Mouse (Mus musculus) kidney, embryonic 14.5 days (tissue): ENCODE results near the gene Gdf1. TPM values are rescaled to one million over a fixed set of nuclear protein-coding genes. Genes with fewer than 3 reads are reported as not detected.

Source experiments
- ATAC-seq: fragments of 200-750 bp; cut with Nextera tagmentation; 2 replicates; pipeline ENCODE4 v1.8.0; 2017; ENCODE audit warnings: moderate number of reproducible peaks, mild to moderate bottlenecking, moderate TSS enrichment, moderate library complexity; ENCODE audit not compliant: low FRiP score, low TSS enrichment
- H3K27ac ChIP-seq: fragments of 300-500 bp; sonication (generic); 2 replicates; pipeline ENCODE4 v1.5.1; 2014; ENCODE audit warnings: low read depth, mild to moderate bottlenecking, low read length, moderate library complexity, mixed read lengths
- H3K27me3 ChIP-seq: fragments of 300-500 bp; sonication (generic); 2 replicates; pipeline ENCODE4 v1.6.1; 2014; ENCODE audit warnings: mild to moderate bottlenecking, low read length; ENCODE audit not compliant: control insufficient read depth, insufficient read depth
- H3K36me3 ChIP-seq: fragments of 300-500 bp; sonication (generic); 2 replicates; pipeline ENCODE4 v1.6.1; 2014; ENCODE audit warnings: low read length, mixed read lengths; ENCODE audit not compliant: control insufficient read depth, insufficient read depth
- H3K4me1 ChIP-seq: fragments of 300-500 bp; sonication (generic); 2 replicates; pipeline ENCODE4 v1.6.1; 2014; ENCODE audit warnings: low read length, mixed read lengths; ENCODE audit not compliant: control insufficient read depth, insufficient read depth
- H3K4me2 ChIP-seq: fragments of 300-500 bp; sonication (generic); replicated peaks from 2 replicates; pipeline ENCODE4 v1.6.1; 2014; ENCODE audit warnings: low read depth, mild to moderate bottlenecking, low read length
- H3K4me3 ChIP-seq: fragments of 300-500 bp; sonication (generic); 2 replicates; pipeline ENCODE4 v1.5.1; 2014; ENCODE audit warnings: mild to moderate bottlenecking, low read length
- H3K9ac ChIP-seq: fragments of 300-500 bp; sonication (generic); 2 replicates; pipeline ENCODE4 v1.6.1; 2014; ENCODE audit warnings: low read depth, mild to moderate bottlenecking, low read length, moderate library complexity
- H3K9me3 ChIP-seq: fragments of 300-500 bp; sonication (generic); 2 replicates; pipeline ENCODE4 v1.6.1; 2016; ENCODE audit warnings: low read length; ENCODE audit not compliant: control insufficient read depth
- WGBS: fragments of 180-500 bp; shearing (Covaris S2); extraction: QIAGEN DNeasy Blood & Tissue Kit; methylation state at CpG from one replicate; pipeline ENCODE4 v1.1.7; 2014; 5-methylcytosine and 5-hydroxymethylcytosine counted together
- polyA plus RNA-seq: library from polyadenylated mRNA; unstranded; fragments of >200 nt; fragmentation: Nextera tagmentation; extraction: Ambion mirVana; gene quantifications from 2 replicates; pipeline ENCODE4 v1.2.1, GENCODE M21; 2014

The Gdf1 gene
- polyA plus RNA-seq, 1 experiment from 2014 or later = 7.6 TPM

GRCm38 (mm10) chr8:70370476-70370875 lies 40.9 kb downstream of the Gdf1 start:
- H3K27me3 ChIP-seq = peaks cover 41% of the 10 kb centered on the region

GRCm38 (mm10) chr8:70371951-70372350 lies 42.3 kb downstream of the Gdf1 start:
- no peak for ATAC-seq
- H3K4me3 ChIP-seq = no peak overlapping the region
- H3K9me3 ChIP-seq = no peaks in the 10 kb centered on the region
- H3K4me2 ChIP-seq = no peak overlapping the region
- H3K9ac ChIP-seq = no peak overlapping the region
- no peak overlapping the region for H3K27ac ChIP-seq
- WGBS = 33% methylated on average over 6 of the region's 6 CpGs
- no peaks in the 10 kb centered on the region for H3K36me3 ChIP-seq
- H3K4me1 ChIP-seq = peaks cover 18% of the 10 kb centered on the region
- H3K27me3 ChIP-seq = peaks cover 56% of the 10 kb centered on the region

More at GRCm38 (mm10) chr8:70370476-70370875, 40.9 kb downstream of the Gdf1 start:
- Histone ChIP-seq H3K9ac (no peak overlapping the region), H3K4me2 (no peak overlapping the region), H3K4me3 (no peak overlapping the region), H3K9me3 (no peaks in the 10 kb centered on the region), H3K27ac (no peak overlapping the region), H3K4me1 (peaks cover 13% of the 10 kb centered on the region), H3K36me3 (no peaks in the 10 kb centered on the region)
- WGBS = 82% methylated on average over 7 of the region's 7 CpGs
- ATAC-seq = no peak

GRCm38 (mm10) chr8:70373397-70374317 lies 44.0 kb downstream of the Gdf1 start, which contains the start of gene Comp:
Comp (plus strand) TSS chr8:70373558.
- Histone ChIP-seq H3K4me1 (peaks cover 18% of the 10 kb centered on the region), H3K9ac (no peak within 1 kb of the TSS), H3K27ac (no peak within 1 kb of the TSS), H3K27me3 (peaks cover 71% of the 10 kb centered on the region), H3K36me3 (no peaks in the 10 kb centered on the region), H3K4me2 (peak within 1 kb of the TSS; percentile 42), H3K4me3 (peak within 1 kb of the TSS; percentile 40), H3K9me3 (no peaks in the 10 kb centered on the region)
- peak; percentile 4 for ATAC-seq
- WGBS = 4% methylated on average over 47 of the region's 47 CpGs

GRCm38 (mm10) chr8:70374318-70374927 lies 44.8 kb downstream of the Gdf1 start:
- H3K4me3 ChIP-seq = peak overlapping the region; percentile 40
- H3K27ac ChIP-seq = no peak overlapping the region
- ATAC-seq = peak; percentile 78
- H3K36me3 ChIP-seq = no peaks in the 10 kb centered on the region
- WGBS = under 1% methylated on average over 52 of the region's 53 CpGs
- no peaks in the 10 kb centered on the region for H3K9me3 ChIP-seq
- H3K4me1 ChIP-seq = peaks cover 18% of the 10 kb centered on the region
- H3K9ac ChIP-seq = no peak overlapping the region
- H3K4me2 ChIP-seq = peak overlapping the region; percentile 42
- peaks cover 75% of the 10 kb centered on the region for H3K27me3 ChIP-seq

GRCm38 (mm10) chr8:70375212-70375859 lies 45.7 kb downstream of the Gdf1 start:
- no peaks in the 10 kb centered on the region for H3K9me3 ChIP-seq
- peaks cover 75% of the 10 kb centered on the region for H3K27me3 ChIP-seq
- H3K27ac ChIP-seq = no peak overlapping the region
- no peak; the same call in 1 of the 2 replicates for ATAC-seq
- H3K9ac ChIP-seq = no peak overlapping the region
- no peak overlapping the region for H3K4me2 ChIP-seq
- WGBS = 6% methylated on average over 35 of the region's 35 CpGs
- no peaks in the 10 kb centered on the region for H3K36me3 ChIP-seq
- H3K4me1 ChIP-seq = peaks cover 18% of the 10 kb centered on the region
- H3K4me3 ChIP-seq = peak overlapping the region; percentile 40

- Histone ChIP-seq H3K9ac (no peak overlapping the region), H3K9me3 (no peaks in the 10 kb centered on the region), H3K4me3 (peak overlapping the region; percentile 40), H3K36me3 (no peaks in the 10 kb centered on the region), H3K27ac (no peak overlapping the region), H3K27me3 (peaks cover 75% of the 10 kb centered on the region), H3K4me1 (peaks cover 18% of the 10 kb centered on the region), H3K4me2 (peak overlapping the region; percentile 17; the same call in 1 of the 2 replicates)
- WGBS = 8% methylated on average over 37 of the region's 37 CpGs
- ATAC-seq = no peak
Observed at GRCm38 (mm10) chr8:70376275-70376741, 46.7 kb downstream of the Gdf1 start.

GRCm38 (mm10) chr8:70377049-70377448 lies 47.4 kb downstream of the Gdf1 start:
- peaks cover 18% of the 10 kb centered on the region for H3K4me1 ChIP-seq
- H3K9ac ChIP-seq = no peak overlapping the region
- no peak overlapping the region for H3K4me3 ChIP-seq
- H3K4me2 ChIP-seq = no peak overlapping the region
- peaks cover 68% of the 10 kb centered on the region for H3K27me3 ChIP-seq
- H3K9me3 ChIP-seq = no peaks in the 10 kb centered on the region
- no peak for ATAC-seq
- no peaks in the 10 kb centered on the region for H3K36me3 ChIP-seq
- no peak overlapping the region for H3K27ac ChIP-seq
- 15% methylated on average over 15 of the region's 15 CpGs for WGBS

GRCm38 (mm10) chr8:70380069-70380468 lies 50.5 kb downstream of the Gdf1 start:
- Histone ChIP-seq H3K36me3 (no peaks in the 10 kb centered on the region), H3K4me2 (no peak overlapping the region), H3K27ac (no peak overlapping the region), H3K27me3 (peaks cover 38% of the 10 kb centered on the region), H3K9ac (no peak overlapping the region), H3K4me3 (no peak overlapping the region), H3K4me1 (peaks cover 5% of the 10 kb centered on the region; the same call in 1 of the 2 replicates), H3K9me3 (no peaks in the 10 kb centered on the region)
- 83% methylated on average over 12 of the region's 12 CpGs for WGBS
- ATAC-seq = no peak
